Mouse (Mus musculus): ENCODE measurements around the gene Cd274.

- no peak for TF ChIP-seq E2F4 (IDR thresholded peaks at IDR 0.05; ENCODE audit: insufficient read depth)
- no peak for TF ChIP-seq MYOG (IDR thresholded peaks at IDR 0.05; ENCODE audit: control insufficient read depth in 1 of 3, insufficient read depth in 1 of 3, insufficient read length in 2 of 3, low read depth in 2 of 3)
- TF ChIP-seq POLR2A (IDR thresholded peaks at IDR 0.05; ENCODE audit: insufficient read length, low read depth) = no peak
- no peak for TF ChIP-seq MAX (IDR thresholded peaks at IDR 0.05; ENCODE audit: low read depth)
- no peak for TF ChIP-seq POLR2AphosphoS2 (IDR thresholded peaks at IDR 0.05; ENCODE audit: insufficient read length, low read depth)
- no peak for TF ChIP-seq USF1 (IDR thresholded peaks at IDR 0.05; ENCODE audit: low read depth)
- no peak for TF ChIP-seq SRF (IDR thresholded peaks at IDR 0.05; ENCODE audit: control insufficient read depth, insufficient read length, low read depth)
- no peak for TF ChIP-seq TCF12 (IDR thresholded peaks at IDR 0.05; ENCODE audit: insufficient read depth, poor library complexity, severe bottlenecking)
- no peak for TF ChIP-seq REST (IDR thresholded peaks at IDR 0.05; ENCODE audit: insufficient read depth, insufficient read length)
- TF ChIP-seq CEBPB (IDR thresholded peaks at IDR 0.05; ENCODE audit: insufficient read depth, poor library complexity, severe bottlenecking) = no peak
- TF ChIP-seq MYOD1 (IDR thresholded peaks at IDR 0.05; ENCODE audit: control insufficient read depth in 1 of 3, insufficient read length in 2 of 3, low read depth in 2 of 3) = no peak
- no peak for TF ChIP-seq TCF3 (IDR thresholded peaks at IDR 0.05; ENCODE audit: insufficient read length, low read depth)
Observed at GRCm38 (mm10) chr19:29417188-29417587, 49.9 kb downstream of the Cd274 start.
